Mouse (Mus musculus) skeletal muscle tissue, adult 2 months (tissue): ENCODE results near the gene H2-Ob.
"Not testable (repeated sequence)": the region's sequence is repeated elsewhere in the genome, so short reads cannot be mapped to it uniquely, and the experiment has no call there.

Source experiments
- DNase-seq: peaks from one replicate; pipeline ENCODE4 v3.0.0-alpha.2; 2012; ENCODE audit warnings: low read depth, low spot score

The H2-Ob gene

GRCm38 (mm10) chr17:34207456-34207855, 31.2 kb upstream of the H2-Ob start:
- no peak for DNase-seq

- DNase-seq = no peak
Measured at GRCm38 (mm10) chr17:34207866-34208265, 30.8 kb upstream of the H2-Ob start.

- DNase-seq = no peak
Measured at GRCm38 (mm10) chr17:34208421-34208820, 30.3 kb upstream of the H2-Ob start.

GRCm38 (mm10) chr17:34209680-34210079, 29.0 kb upstream of the H2-Ob start:
- no peak for DNase-seq

GRCm38 (mm10) chr17:34210599-34210998, 28.1 kb upstream of the H2-Ob start:
- no peak for DNase-seq

GRCm38 (mm10) chr17:34211746-34212365, 26.8 kb upstream of the H2-Ob start:
- no peak for DNase-seq

GRCm38 (mm10) chr17:34213936-34214335, 24.8 kb upstream of the H2-Ob start:
- no peak for DNase-seq

- no peak for DNase-seq
Measured at GRCm38 (mm10) chr17:34215176-34215575, 23.5 kb upstream of the H2-Ob start.

- DNase-seq = no peak
Measured at GRCm38 (mm10) chr17:34217216-34217928, 21.3 kb upstream of the H2-Ob start.

GRCm38 (mm10) chr17:34217986-34218385, 20.7 kb upstream of the H2-Ob start:
- no peak for DNase-seq

- DNase-seq = peak; percentile 88
Measured at GRCm38 (mm10) chr17:34218675-34219074, 20.0 kb upstream of the H2-Ob start.

GRCm38 (mm10) chr17:34219096-34219495, 19.6 kb upstream of the H2-Ob start:
- DNase-seq = not testable (repeated sequence)

- not testable (repeated sequence) for DNase-seq
Measured at GRCm38 (mm10) chr17:34219801-34220200, 18.9 kb upstream of the H2-Ob start.

GRCm38 (mm10) chr17:34220401-34220800, 18.3 kb upstream of the H2-Ob start:
- DNase-seq = not testable (repeated sequence)

- DNase-seq = no peak
Measured at GRCm38 (mm10) chr17:34224816-34225215, 13.9 kb upstream of the H2-Ob start.

- no peak for DNase-seq
Measured at GRCm38 (mm10) chr17:34225426-34225825, 13.3 kb upstream of the H2-Ob start.

GRCm38 (mm10) chr17:34225911-34226310, 12.8 kb upstream of the H2-Ob start:
- not testable (repeated sequence) for DNase-seq

GRCm38 (mm10) chr17:34230971-34231370, 7.7 kb upstream of the H2-Ob start:
- DNase-seq = not testable (repeated sequence)

- DNase-seq = not testable (repeated sequence)
Measured at GRCm38 (mm10) chr17:34232021-34232420, 6.7 kb upstream of the H2-Ob start.

GRCm38 (mm10) chr17:34234926-34235325, 3.8 kb upstream of the H2-Ob start:
- DNase-seq = peak; percentile 80

- no peak for DNase-seq
Measured at GRCm38 (mm10) chr17:34236691-34237090, 2.0 kb upstream of the H2-Ob start.

- no peak for DNase-seq
Measured at GRCm38 (mm10) chr17:34237741-34238140, 962 bp upstream of the H2-Ob start.

- DNase-seq = peak; percentile 55
Measured at GRCm38 (mm10) chr17:34239601-34240041, 918 bp downstream of the H2-Ob start.
